Mouse (Mus musculus) right cerebral cortex, postnatal 36 days (tissue): ENCODE results near the gene Elf2.
"Not testable (repeated sequence)": the region's sequence is repeated elsewhere in the genome, so short reads cannot be mapped to it uniquely, and the experiment has no call there.

Source experiments
- DNase-seq, 2 experiments: peaks; one replicate each; pipeline ENCODE4 v3.0.0; 2022; ENCODE audit warnings: low spot score in 2 of 2, mixed read lengths in 1 of 2

Gene Elf2

GRCm38 (mm10) chr3:51233474-51233873 lies 107.0 kb downstream of the Elf2 start:
- no peak for DNase-seq

GRCm38 (mm10) chr3:51232205-51232910 lies 108.1 kb downstream of the Elf2 start:
- no peak for DNase-seq

DNA sequence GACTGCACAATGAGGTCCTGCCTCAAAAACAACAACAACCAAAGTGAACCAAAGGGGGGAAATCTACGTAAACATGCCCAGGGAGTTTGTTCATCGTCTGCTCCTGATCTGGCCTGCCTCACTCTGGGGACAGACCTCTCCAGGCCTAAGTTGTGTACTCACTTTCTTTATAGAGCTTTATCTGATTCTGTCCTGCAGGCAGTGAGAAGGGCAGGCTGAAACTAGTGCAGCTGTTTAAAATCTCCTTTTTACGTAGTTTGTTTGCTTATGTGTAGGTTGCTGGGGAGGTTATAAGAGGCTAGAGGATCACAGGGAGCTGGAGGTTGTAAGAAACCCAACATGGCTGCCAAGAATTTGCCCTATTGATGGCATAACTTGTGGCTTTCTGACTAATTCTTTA lies 109.0 kb downstream of the Elf2 start:
- DNase-seq = no peak

DNA sequence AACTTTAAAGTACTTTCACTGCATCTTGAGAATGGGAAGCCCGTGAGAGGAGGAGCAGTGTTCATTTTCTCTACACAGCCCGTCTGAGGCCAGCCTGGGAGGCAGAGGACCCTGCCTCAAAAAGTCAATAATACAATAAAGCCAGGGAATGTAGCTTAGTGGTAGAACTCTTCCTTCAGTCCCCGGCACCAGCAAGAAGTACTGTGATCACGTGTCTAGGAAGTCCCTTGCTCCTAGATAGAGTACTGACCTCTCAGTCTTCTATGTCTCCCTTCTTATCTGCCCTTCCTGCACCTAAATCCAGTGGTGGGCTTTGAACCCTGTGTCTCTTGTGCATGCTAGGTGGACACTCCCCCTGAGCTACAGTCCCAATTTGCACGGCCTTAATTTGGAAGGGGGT lies 109.6 kb downstream of the Elf2 start:
- DNase-seq = no peak

DNA sequence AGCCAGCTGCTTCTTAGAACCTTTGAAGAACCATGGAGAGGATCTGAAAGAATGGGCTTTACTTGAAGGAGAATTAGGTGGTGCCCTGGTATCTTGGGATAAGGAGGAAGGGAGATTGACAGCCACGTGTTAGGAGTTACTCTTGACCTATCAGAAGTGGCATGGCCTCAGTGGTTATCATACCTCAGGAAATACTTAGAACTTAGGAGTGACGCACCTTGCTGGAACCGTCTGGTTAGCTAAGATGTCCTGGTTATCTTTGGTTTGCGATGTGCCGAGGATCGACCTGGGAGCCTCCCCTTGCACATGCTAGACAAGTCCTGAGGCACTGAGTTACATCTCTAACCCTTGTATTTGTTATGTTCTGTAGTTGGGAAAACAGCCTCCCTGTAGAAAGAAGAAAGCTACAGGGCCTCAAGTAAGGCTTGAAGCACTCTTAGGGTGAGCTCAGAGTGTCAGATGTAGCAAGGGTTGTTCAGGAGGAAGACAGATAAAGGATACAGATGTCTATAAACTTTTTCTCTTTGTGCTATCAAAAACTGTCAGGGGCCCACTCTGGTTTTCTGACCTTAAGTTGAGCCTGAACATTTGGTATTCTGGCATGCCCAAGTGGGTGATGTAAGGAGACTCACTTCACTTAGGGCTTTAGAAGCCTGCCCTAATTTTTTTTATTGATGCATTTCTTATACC lies 110.2 kb downstream of the Elf2 start:
- no peak for DNase-seq

DNA sequence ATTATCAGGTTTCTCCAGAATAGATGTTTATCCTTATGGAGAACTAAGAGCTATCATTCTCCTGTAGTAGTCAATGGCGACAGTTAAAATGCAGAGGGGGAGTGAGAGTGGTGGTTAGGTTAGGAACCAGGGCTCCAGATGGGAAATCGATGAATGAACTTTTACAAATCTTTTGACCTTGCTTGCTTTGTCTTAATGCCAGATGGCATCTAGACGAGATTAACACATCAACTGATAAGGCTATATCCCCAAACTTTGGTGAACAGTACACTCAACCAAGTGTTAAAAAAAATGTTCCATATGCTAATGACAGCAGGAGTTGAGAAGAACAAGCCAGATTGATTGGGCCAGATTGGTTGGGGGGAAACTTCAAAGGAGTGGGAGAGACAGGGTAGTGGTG lies 111.2 kb downstream of the Elf2 start:
- no peak for DNase-seq

GRCm38 (mm10) chr3:51228821-51229205 lies 111.7 kb downstream of the Elf2 start:
- DNase-seq = peak; percentile 67

DNA sequence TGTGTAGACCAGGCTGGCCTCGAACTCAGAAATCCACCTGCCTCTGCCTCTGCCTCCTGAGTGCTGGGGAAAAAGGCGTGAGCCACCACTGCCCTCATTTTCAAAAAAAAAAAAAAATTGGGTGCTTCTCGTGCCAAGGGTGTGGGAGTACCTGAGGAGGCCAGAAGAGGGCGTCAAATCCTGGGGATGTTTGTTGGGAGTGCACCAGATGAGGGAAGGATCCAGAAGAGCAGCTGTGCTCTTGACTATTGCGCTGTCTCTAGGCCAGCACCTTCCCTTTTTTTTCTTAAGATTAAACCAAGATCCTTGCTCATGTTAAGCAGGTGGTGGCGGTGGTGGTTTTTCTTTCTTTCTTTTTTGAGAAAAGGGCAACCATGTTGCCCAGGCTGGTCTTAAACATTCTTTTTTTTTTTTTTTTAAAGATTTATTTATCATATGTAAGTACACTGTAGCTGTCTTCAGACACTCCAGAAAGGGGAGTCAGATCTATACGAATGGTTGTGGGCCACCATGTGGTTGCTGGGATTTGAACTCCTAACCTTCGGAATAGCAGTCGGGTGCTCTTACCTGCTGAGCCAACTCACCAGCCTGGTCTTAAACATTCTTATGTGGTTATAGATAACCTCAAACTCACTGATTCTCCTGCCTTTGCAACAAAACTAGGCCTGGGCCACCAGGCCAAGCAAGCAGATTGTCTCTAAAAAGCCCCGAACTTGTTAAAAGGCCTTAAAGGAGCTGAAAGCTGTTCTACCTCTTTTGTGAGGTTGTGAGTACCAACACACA lies 112.2 kb downstream of the Elf2 start:
- no peak for DNase-seq

- DNase-seq = no peak
These were observed 113.9 kb downstream of the Elf2 start for GRCm38 (mm10) chr3:51226601-51227000.

- no peak for DNase-seq
These were observed 114.5 kb downstream of the Elf2 start for GRCm38 (mm10) chr3:51225979-51226378.

DNA sequence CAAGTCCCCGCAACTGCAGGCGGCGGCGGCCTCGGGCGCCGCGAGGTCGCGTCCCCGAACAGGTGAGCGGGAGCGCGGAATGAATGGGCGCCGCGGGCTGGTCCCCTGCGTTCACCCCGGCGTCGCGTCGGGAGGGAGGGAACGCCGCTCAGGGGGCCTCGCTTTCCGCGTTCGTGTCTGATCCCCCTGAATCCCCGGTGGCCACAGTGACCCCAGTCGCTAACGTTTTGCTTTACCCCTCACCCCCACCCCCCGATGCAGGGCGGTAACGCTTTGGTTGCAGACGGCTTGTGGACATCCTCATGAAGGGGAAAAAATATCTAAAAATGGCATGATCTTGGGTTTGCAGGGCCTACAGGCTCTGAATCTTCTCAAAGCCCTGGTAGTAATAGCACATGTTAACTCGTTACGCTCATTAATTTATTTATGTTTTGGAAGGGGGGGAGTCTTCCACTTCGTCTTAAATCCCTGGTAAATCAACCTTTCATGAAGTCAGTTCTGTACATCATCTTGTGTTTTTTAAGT lies 115.2 kb downstream of the Elf2 start:
- no peak for DNase-seq

GRCm38 (mm10) chr3:51224363-51225225 lies 115.9 kb downstream of the Elf2 start, which contains the start of gene Noct:
Noct (plus strand) TSS chr3:51224447.
- DNase-seq = peak; percentile 85 to 86

DNA sequence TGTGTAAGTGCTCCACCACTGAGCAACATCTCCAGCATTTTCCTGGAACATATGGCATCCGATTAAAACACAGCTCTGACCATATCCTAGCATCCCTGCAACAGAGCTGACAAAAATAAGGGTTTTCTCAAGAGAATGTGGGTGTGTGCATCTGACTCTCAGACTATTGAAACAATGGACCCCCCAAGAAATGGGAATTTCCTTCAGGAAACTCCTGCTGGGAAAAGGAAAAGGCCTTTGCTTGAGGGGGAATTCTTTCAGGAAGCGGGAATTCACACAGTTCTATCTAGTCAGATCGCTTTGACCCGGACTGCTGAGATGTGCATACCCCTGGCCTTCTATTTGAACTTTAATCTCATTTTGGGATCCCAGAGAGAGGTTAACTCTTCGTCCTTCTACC lies 116.9 kb downstream of the Elf2 start:
- DNase-seq = no peak

- DNase-seq = no peak
These were observed 117.5 kb downstream of the Elf2 start for GRCm38 (mm10) chr3:51222834-51223460.

GRCm38 (mm10) chr3:51222302-51222701 lies 118.2 kb downstream of the Elf2 start:
- DNase-seq = no peak

DNA sequence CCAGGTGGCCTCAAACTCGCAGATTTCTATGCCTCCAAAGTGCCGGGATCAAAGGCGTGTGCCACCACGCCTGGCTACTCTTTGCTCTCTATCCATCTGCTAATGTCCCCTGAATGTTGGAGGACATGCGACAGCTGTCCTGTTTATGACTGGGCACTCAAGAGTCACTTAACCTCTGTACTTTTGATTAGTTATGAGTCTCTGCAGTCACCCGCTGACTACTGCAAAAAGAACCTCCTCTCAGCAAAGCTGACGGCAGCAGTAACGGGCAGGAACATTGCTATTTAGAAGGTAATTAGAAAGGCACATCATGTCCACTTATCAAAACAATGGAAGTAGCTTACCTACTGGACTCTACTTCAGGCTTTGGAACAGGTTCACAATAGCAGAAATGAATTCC lies 118.6 kb downstream of the Elf2 start:
- DNase-seq = no peak

GRCm38 (mm10) chr3:51220846-51221245 lies 119.6 kb downstream of the Elf2 start:
- no peak for DNase-seq

- no peak for DNase-seq
These were observed 121.2 kb downstream of the Elf2 start for GRCm38 (mm10) chr3:51219213-51219612.

GRCm38 (mm10) chr3:51218385-51218784 lies 122.1 kb downstream of the Elf2 start:
- not testable (repeated sequence) for DNase-seq

DNA sequence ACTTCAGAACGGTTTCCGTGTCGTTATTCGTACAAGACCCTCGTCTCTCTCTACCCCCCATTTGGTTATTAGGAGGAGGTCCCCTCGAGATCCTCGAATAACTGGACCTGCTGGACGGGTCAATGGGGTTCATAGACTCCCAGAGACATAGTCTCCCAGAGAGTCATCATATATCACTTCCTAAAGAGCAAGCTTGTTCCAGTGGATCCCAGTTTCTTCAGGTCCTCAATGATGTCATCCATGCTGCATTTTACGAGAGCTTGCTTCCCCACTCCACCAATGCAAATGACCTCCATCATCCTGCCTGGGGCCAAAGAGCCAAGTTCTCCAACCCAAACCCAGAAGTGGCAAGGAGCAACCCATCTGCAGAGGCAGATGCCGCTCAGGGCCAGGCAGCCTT lies 124.1 kb downstream of the Elf2 start:
- DNase-seq = not testable (repeated sequence)

GRCm38 (mm10) chr3:51215681-51216080 lies 124.8 kb downstream of the Elf2 start:
- DNase-seq = no peak
